Mouse (Mus musculus) NIH3T3 (cell line): ENCODE data around the gene Dbp.
A peak's percentile ranks its signal among the peaks of the same experiment; 100 is the strongest.

Experiments
- DNase-seq: peaks from one replicate; pipeline ENCODE4 v3.0.0-alpha.2; 2012; ENCODE audit warnings: low read depth

Gene Dbp

GRCm38 (mm10) chr7:45712022-45712757, 7.3 kb downstream of the Dbp start:
- no peak for DNase-seq

GRCm38 (mm10) chr7:45713396-45713795, 8.5 kb downstream of the Dbp start:
- DNase-seq = no peak

GRCm38 (mm10) chr7:45713881-45714520, 9.1 kb downstream of the Dbp start:
- DNase-seq = no peak

- DNase-seq = peak; percentile 42
Measured at GRCm38 (mm10) chr7:45714630-45715089, 9.8 kb downstream of the Dbp start.

- peak; percentile 99 for DNase-seq
Measured at GRCm38 (mm10) chr7:45715090-45715708, 10.3 kb downstream of the Dbp start, which contains the start of gene Rpl18. Gene Rpl18 (plus strand): TSS chr7:45715457.

GRCm38 (mm10) chr7:45715741-45716459, 11.0 kb downstream of the Dbp start:
- DNase-seq = no peak

- no peak for DNase-seq
Measured at GRCm38 (mm10) chr7:45716460-45716857, 11.6 kb downstream of the Dbp start.

- DNase-seq = no peak
Measured at GRCm38 (mm10) chr7:45716952-45717917, 12.3 kb downstream of the Dbp start.

GRCm38 (mm10) chr7:45717918-45718297, 13.0 kb downstream of the Dbp start, which contains the start of gene Sphk2:
Gene Sphk2 (minus strand): TSS chr7:45718002.
- peak; percentile 99 for DNase-seq

- no peak for DNase-seq
Measured at GRCm38 (mm10) chr7:45718331-45718730, 13.4 kb downstream of the Dbp start.

GRCm38 (mm10) chr7:45719180-45719579, 14.3 kb downstream of the Dbp start:
- DNase-seq = no peak

- DNase-seq = no peak
Measured at GRCm38 (mm10) chr7:45719738-45720412, 15.0 kb downstream of the Dbp start.

GRCm38 (mm10) chr7:45720413-45721233, 15.7 kb downstream of the Dbp start, which contains the start of gene Fam83e:
Gene Fam83e (plus strand): TSS chr7:45721212.
- DNase-seq = no peak

GRCm38 (mm10) chr7:45721234-45721571, 16.3 kb downstream of the Dbp start:
- DNase-seq = no peak

GRCm38 (mm10) chr7:45721642-45722347, 16.9 kb downstream of the Dbp start:
- no peak for DNase-seq

GRCm38 (mm10) chr7:45722348-45722713, 17.4 kb downstream of the Dbp start:
- no peak for DNase-seq

- no peak for DNase-seq
Measured at GRCm38 (mm10) chr7:45723301-45723700, 18.4 kb downstream of the Dbp start.

- no peak for DNase-seq
Measured at GRCm38 (mm10) chr7:45723781-45724180, 18.9 kb downstream of the Dbp start.

- DNase-seq = no peak
Measured at GRCm38 (mm10) chr7:45725151-45725550, 20.3 kb downstream of the Dbp start.
